Mouse (Mus musculus) midbrain, embryonic 14.5 days (tissue): Measurements from ENCODE around the gene Proser3. TPM values are rescaled to one million over a fixed set of nuclear protein-coding genes. Genes with fewer than 3 reads are reported as not detected.
"Not testable (repeated sequence)": the region's sequence is repeated elsewhere in the genome, so short reads cannot be mapped to it uniquely, and the experiment has no call there.

Experiments
- ATAC-seq: fragments of 200-750 bp; cut with Nextera tagmentation; 2 replicates; pipeline ENCODE4 v1.8.0; 2017; ENCODE audit warnings: moderate number of reproducible peaks, moderate library complexity; ENCODE audit not compliant: low FRiP score, low TSS enrichment
- DNase-seq: peaks from one replicate; pipeline ENCODE4 v3.0.0-alpha.2; 2015
- H3K27ac ChIP-seq: fragments of 300-500 bp; sonication (generic); replicated peaks from 2 replicates; pipeline ENCODE4 v1.5.1; 2014; ENCODE audit warnings: mild to moderate bottlenecking, low read depth, low read length, moderate library complexity
- H3K27me3 ChIP-seq: fragments of 300-500 bp; sonication (generic); 2 replicates; pipeline ENCODE4 v1.6.1; 2014; ENCODE audit warnings: low read length, control low read depth, mixed read lengths; ENCODE audit not compliant: control insufficient read depth, insufficient read depth
- H3K36me3 ChIP-seq: fragments of 300-500 bp; sonication (generic); 2 replicates; pipeline ENCODE4 v1.6.1; 2014; ENCODE audit warnings: low read length, control low read depth; ENCODE audit not compliant: control insufficient read depth, insufficient read depth
- H3K4me1 ChIP-seq: fragments of 300-500 bp; sonication (generic); 2 replicates; pipeline ENCODE4 v1.6.1; 2014; ENCODE audit warnings: mild to moderate bottlenecking, antibody characterized with exemption, low read length, control low read depth; ENCODE audit not compliant: control insufficient read depth, insufficient read depth
- H3K4me2 ChIP-seq: fragments of 300-500 bp; sonication (generic); 2 replicates; pipeline ENCODE4 v1.6.1; 2014; ENCODE audit warnings: mild to moderate bottlenecking, low read length, moderate library complexity
- H3K4me3 ChIP-seq: fragments of 300-500 bp; sonication (generic); replicated peaks from 2 replicates; pipeline ENCODE4 v1.5.1; 2014; ENCODE audit warnings: low read depth, low read length
- H3K9ac ChIP-seq: fragments of 300-500 bp; sonication (generic); replicated peaks from 2 replicates; pipeline ENCODE4 v1.6.1; 2014; ENCODE audit warnings: mild to moderate bottlenecking, low read length, moderate library complexity
- H3K9me3 ChIP-seq: fragments of 300-500 bp; sonication (generic); 2 replicates; pipeline ENCODE4 v1.6.1; 2016; ENCODE audit warnings: low read length, control low read depth, mixed read lengths; ENCODE audit not compliant: control insufficient read depth
- WGBS: fragments of 180-500 bp; shearing (Covaris S2); extraction: QIAGEN DNeasy Blood & Tissue Kit; methylation state at CpG from one replicate; pipeline ENCODE4 v1.1.7; 2014; 5-methylcytosine and 5-hydroxymethylcytosine counted together
- polyA plus RNA-seq: library from polyadenylated mRNA; unstranded; fragments of >200 nt; fragmentation: Nextera tagmentation; extraction: Ambion mirVana; gene quantifications from 2 replicates; pipeline ENCODE4 v1.2.1, GENCODE M21; 2014

Proser3 gene
- polyA plus RNA-seq, 1 experiment from 2014 or later, result 10.9 TPM

GRCm38 (mm10) chr7:30522871-30523270 lies 29.2 kb downstream of the Proser3 start:
- Histone ChIP-seq H3K9ac (no peak overlapping the region), H3K27me3 (no peaks in the 10 kb centered on the region), H3K36me3 (peaks cover 59% of the 10 kb centered on the region), H3K9me3 (no peaks in the 10 kb centered on the region), H3K4me3 (no peak overlapping the region), H3K4me2 (no peak overlapping the region), H3K27ac (no peak overlapping the region), H3K4me1 (no peaks in the 10 kb centered on the region)
- ATAC-seq (no peak), DNase-seq (no peak)
- WGBS, result 79% methylated on average over 10 of the region's 10 CpGs

GRCm38 (mm10) chr7:30520856-30521255 lies 31.2 kb downstream of the Proser3 start:
- 71% methylated on average over 5 of the region's 5 CpGs for WGBS
- Histone ChIP-seq H3K4me3 (no peak overlapping the region), H3K27ac (peak overlapping the region; percentile 32), H3K9me3 (no peaks in the 10 kb centered on the region), H3K27me3 (no peaks in the 10 kb centered on the region), H3K9ac (no peak overlapping the region), H3K4me1 (no peaks in the 10 kb centered on the region), H3K36me3 (peaks cover 39% of the 10 kb centered on the region), H3K4me2 (no peak overlapping the region)
- ATAC-seq (no peak), DNase-seq (no peak)

GRCm38 (mm10) chr7:30520396-30520795 lies 31.7 kb downstream of the Proser3 start:
- DNase-seq (peak; percentile 29), ATAC-seq (0 out of 2 replicates have a peak, but pooled peaks have one; percentile 13)
- 24% methylated on average over 4 of the region's 4 CpGs for WGBS
- Histone ChIP-seq H3K27me3 (no peaks in the 10 kb centered on the region), H3K9ac (no peak overlapping the region), H3K36me3 (peaks cover 34% of the 10 kb centered on the region), H3K4me2 (no peak overlapping the region), H3K4me3 (no peak overlapping the region), H3K4me1 (no peaks in the 10 kb centered on the region), H3K9me3 (no peaks in the 10 kb centered on the region), H3K27ac (peak overlapping the region; percentile 32)

GRCm38 (mm10) chr7:30518325-30518724 lies 33.8 kb downstream of the Proser3 start:
- Histone ChIP-seq H3K27me3 (no peaks in the 10 kb centered on the region), H3K27ac (no peak overlapping the region), H3K9me3 (no peaks in the 10 kb centered on the region), H3K36me3 (peaks cover 14% of the 10 kb centered on the region), H3K9ac (no peak overlapping the region), H3K4me2 (no peak overlapping the region), H3K4me1 (no peaks in the 10 kb centered on the region), H3K4me3 (no peak overlapping the region)
- DNase-seq (no peak), ATAC-seq (no peak)
- WGBS, result 42% methylated on average over 8 of the region's 8 CpGs

- Histone ChIP-seq H3K36me3 (no peaks in the 10 kb centered on the region), H3K9ac (no peak overlapping the region), H3K4me3 (no peak overlapping the region), H3K9me3 (no peaks in the 10 kb centered on the region), H3K27me3 (no peaks in the 10 kb centered on the region), H3K4me2 (no peak overlapping the region), H3K4me1 (no peaks in the 10 kb centered on the region), H3K27ac (no peak overlapping the region)
- DNase-seq (no peak), ATAC-seq (no peak)
- 55% methylated on average over 24 of the region's 24 CpGs for WGBS
Measured at GRCm38 (mm10) chr7:30515003-30515760, 36.9 kb downstream of the Proser3 start.

GRCm38 (mm10) chr7:30508061-30508460 lies 44.0 kb downstream of the Proser3 start:
- no peak for DNase-seq
- H3K9me3 ChIP-seq, result no peaks in the 10 kb centered on the region
- no peak overlapping the region for H3K4me3 ChIP-seq
- no peak for ATAC-seq
- no peaks in the 10 kb centered on the region for H3K36me3 ChIP-seq
- H3K4me2 ChIP-seq, result no peak overlapping the region
- H3K9ac ChIP-seq, result no peak overlapping the region
- H3K27me3 ChIP-seq, result no peaks in the 10 kb centered on the region
- H3K27ac ChIP-seq, result no peak overlapping the region
- H3K4me1 ChIP-seq, result no peaks in the 10 kb centered on the region
- WGBS, result 85% methylated on average over 4 of the region's 4 CpGs

GRCm38 (mm10) chr7:30501159-30501558 lies 50.9 kb downstream of the Proser3 start:
- peak; percentile 39 for DNase-seq
- not testable (repeated sequence) for H3K4me1 ChIP-seq, H3K36me3 ChIP-seq, H3K27ac ChIP-seq, H3K9ac ChIP-seq, H3K4me3 ChIP-seq, H3K9me3 ChIP-seq, H3K4me2 ChIP-seq, ATAC-seq, H3K27me3 ChIP-seq
- 76% methylated on average over 5 of the region's 5 CpGs for WGBS

GRCm38 (mm10) chr7:30495506-30496042 lies 56.5 kb downstream of the Proser3 start:
- not testable (repeated sequence) for H3K4me2 ChIP-seq, H3K4me1 ChIP-seq, H3K9me3 ChIP-seq, DNase-seq, H3K27ac ChIP-seq, H3K4me3 ChIP-seq, H3K9ac ChIP-seq, H3K36me3 ChIP-seq, ATAC-seq, H3K27me3 ChIP-seq
- 64% methylated on average over 5 of the region's 5 CpGs for WGBS

GRCm38 (mm10) chr7:30493401-30493931 lies 58.6 kb downstream of the Proser3 start, which contains the start of gene Prodh2:
Gene Prodh2, plus strand, starts transcription at chr7:30493622.
- H3K4me3 ChIP-seq, result no peak within 1 kb of the TSS
- DNase-seq (no peak), ATAC-seq (no peak)
- no peaks in the 10 kb centered on the region for H3K27me3 ChIP-seq
- H3K36me3 ChIP-seq, result no peaks in the 10 kb centered on the region
- WGBS, result 58% methylated on average over 11 of the region's 11 CpGs
- no peaks in the 10 kb centered on the region for H3K4me1 ChIP-seq
- no peaks in the 10 kb centered on the region for H3K9me3 ChIP-seq
- no peak within 1 kb of the TSS for H3K4me2 ChIP-seq
- no peak within 1 kb of the TSS for H3K27ac ChIP-seq
- no peak within 1 kb of the TSS for H3K9ac ChIP-seq
